Mouse (Mus musculus): ENCODE data around the gene Dpagt1. TPM values are rescaled to one million over a fixed set of nuclear protein-coding genes. Genes with fewer than 3 reads are reported as not detected.
"Not testable (repeated sequence)": the region's sequence is repeated elsewhere in the genome, so short reads cannot be mapped to it uniquely, and the experiment has no call there.

The Dpagt1 gene
- polyA plus RNA-seq, 1 experiment: 150 TPM

DNA sequence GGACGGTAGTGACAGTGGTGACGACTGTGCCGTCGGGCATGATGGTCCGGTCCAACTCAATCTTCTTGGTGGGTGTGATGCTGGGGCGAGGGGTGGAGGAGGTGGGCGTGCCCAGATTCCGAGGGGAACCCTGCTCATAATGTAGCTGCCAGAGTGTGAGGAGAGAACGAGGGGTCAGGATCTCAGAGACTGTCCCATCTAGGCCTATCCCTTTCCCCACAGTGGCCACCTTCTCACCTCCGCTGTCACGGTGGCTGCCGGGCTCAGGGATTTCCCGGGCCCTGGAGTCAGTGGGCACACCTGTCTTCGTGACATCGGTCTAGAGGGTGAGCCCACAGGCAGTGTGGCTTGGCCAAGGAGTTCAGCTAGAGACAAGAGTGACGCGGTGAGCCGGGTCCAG, 10.9 kb upstream of the Dpagt1 start:
- WGBS: 91% methylated on average over 18 of the region's 18 CpGs
- Histone ChIP-seq H3K4me1 (ENCODE audit: control insufficient read depth, insufficient read depth, low read length) (peaks cover 49% of the 10 kb centered on the region), H3K4me3 (ENCODE audit: insufficient read depth, low read depth, low read length) (no peak overlapping the region), H3K27ac (ENCODE audit: insufficient read depth, low read depth, low read length) (no peak overlapping the region)
- TF ChIP-seq POLR2A (IDR thresholded peaks at IDR 0.05; ENCODE audit: insufficient read depth, low read depth, low read length) (no peak), CTCF (IDR thresholded peaks at IDR 0.05; ENCODE audit: insufficient read depth, low read depth, low read length) (no peak)

DNA sequence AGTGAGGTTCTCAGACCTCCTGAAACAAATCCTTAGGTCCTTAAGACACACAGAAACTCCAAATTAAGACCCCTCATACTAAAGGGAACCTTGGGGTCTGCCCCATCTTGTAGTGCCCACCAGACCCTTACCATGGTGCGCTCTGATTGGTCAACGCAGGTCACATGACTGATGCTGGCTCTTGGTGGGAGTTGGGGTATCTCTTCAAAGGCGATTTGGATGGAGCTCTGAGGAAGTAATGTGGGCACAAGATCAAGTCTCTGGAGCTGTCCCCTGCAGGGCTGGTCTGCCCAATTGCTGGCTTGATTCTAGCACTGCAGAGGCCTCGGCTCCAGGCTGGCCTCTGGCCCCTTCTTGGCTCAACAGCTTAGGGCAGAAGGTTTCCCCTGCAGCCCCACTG, 8.4 kb upstream of the Dpagt1 start:
- no peak overlapping the region for H3K27ac ChIP-seq (ENCODE audit: insufficient read depth, low read depth, low read length)
- WGBS: 53% methylated on average over 4 of the region's 4 CpGs
- H3K4me3 ChIP-seq (ENCODE audit: insufficient read depth, low read depth, low read length): peak overlapping the region; percentile 25
- H3K4me1 ChIP-seq (ENCODE audit: control insufficient read depth, insufficient read depth, low read length): peaks cover 38% of the 10 kb centered on the region
- TF ChIP-seq POLR2A (IDR thresholded peaks at IDR 0.05; ENCODE audit: insufficient read depth, low read depth, low read length): no peak
- no peak for TF ChIP-seq CTCF (IDR thresholded peaks at IDR 0.05; ENCODE audit: insufficient read depth, low read depth, low read length)

DNA sequence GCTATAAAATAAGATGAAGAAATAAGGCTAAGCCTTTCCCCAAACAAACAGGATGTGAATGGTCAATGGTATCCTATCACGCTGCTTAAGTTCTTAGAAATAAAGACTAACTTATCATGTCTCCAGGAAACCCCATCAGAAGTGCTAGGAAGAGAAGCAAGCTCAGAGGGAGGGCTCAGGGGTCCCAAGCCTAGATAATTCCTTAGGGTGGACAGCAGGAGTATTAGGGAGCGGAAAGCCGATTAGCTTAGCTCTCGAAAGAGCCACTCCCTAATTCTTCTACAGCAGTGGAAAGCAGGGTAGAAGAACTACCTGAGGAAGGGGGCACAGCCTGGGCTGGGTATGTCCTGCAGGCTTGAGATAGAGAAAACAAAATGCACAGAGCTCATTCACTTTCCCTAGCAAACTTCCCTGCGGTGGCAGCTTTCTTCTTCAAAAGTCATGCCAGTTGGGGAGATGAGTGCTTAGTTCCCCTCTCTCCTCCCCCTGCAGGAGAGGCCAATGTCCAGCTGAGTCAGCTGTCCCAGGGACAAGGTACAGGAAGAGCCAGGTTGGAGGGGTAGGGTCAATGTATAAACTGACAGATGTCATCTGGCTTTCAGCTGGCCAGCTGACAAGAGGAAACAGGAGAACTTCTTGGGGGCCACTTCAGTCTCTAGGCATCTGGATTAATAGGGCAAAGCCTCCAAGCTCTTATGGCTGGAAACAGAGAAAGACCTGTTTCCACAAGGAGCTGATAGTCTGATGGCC, 7.6 kb upstream of the Dpagt1 start:
- no peak overlapping the region for H3K27ac ChIP-seq (ENCODE audit: insufficient read depth, low read depth, low read length)
- peaks cover 38% of the 10 kb centered on the region for H3K4me1 ChIP-seq (ENCODE audit: control insufficient read depth, insufficient read depth, low read length)
- WGBS: 28% methylated on average over 5 of the region's 5 CpGs
- TF ChIP-seq CTCF (IDR thresholded peaks at IDR 0.05; ENCODE audit: insufficient read depth, low read depth, low read length) (no peak), POLR2A (IDR thresholded peaks at IDR 0.05; ENCODE audit: insufficient read depth, low read depth, low read length) (no peak)
- H3K4me3 ChIP-seq (ENCODE audit: insufficient read depth, low read depth, low read length): peak overlapping the region; percentile 86

DNA sequence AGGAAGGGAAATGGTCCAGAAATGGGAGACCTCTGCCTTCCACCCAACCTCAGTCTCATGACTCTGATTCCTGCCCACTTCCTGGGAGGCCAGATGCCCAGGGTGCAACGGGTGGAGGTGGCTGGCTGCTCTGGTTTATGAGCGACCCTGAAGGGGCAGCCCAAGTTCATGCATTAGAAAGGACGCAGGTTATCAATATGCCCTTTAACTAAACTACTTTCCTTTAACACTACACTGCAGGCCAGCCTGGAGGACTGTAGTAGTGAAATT, 7.1 kb upstream of the Dpagt1 start:
- TF ChIP-seq CTCF (IDR thresholded peaks at IDR 0.05; ENCODE audit: insufficient read depth, low read depth, low read length) (no peak), POLR2A (IDR thresholded peaks at IDR 0.05; ENCODE audit: insufficient read depth, low read depth, low read length) (no peak)
- Histone ChIP-seq H3K4me3 (ENCODE audit: insufficient read depth, low read depth, low read length) (peak overlapping the region; percentile 86), H3K27ac (ENCODE audit: insufficient read depth, low read depth, low read length) (no peak overlapping the region), H3K4me1 (ENCODE audit: control insufficient read depth, insufficient read depth, low read length) (peaks cover 33% of the 10 kb centered on the region)
- WGBS: 17% methylated on average over 3 of the region's 3 CpGs

DNA sequence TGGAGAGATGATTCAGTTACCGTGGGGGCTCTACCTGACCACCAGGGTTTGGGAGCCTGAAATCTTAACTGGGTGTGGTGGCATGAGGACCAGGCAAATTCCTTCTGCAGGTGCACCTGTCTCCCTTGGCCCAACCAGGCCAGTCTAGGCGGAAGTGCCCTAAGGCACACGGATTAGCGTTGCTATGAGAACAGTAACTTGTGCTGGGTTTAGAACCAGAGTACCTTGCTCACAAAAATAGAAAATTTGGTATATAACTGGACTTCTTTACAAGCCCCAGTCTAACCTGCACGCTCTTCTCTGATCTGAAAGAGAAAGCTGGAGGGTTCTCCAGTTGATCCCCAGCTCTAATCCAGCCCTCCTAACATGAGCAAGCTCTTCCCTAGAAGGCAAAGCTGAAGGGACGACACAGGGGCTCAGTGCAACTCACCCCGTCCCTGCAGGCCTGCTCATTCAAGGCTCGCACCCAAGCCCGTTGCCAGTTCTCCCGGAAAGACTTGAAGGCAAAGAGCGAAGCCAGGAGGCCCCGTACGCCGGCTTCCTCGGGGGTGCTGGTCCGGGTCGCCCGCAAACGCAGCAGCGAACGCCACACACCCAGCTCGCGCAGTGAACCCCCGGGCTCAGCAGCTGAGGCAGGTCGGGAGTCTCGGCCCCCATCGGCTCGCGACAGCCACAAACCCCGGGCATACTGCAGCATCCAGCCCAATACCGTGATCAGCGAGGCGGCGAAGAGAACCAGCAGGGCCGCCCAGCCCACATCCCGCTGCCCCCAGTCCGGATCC, 6.5 kb upstream of the Dpagt1 start:
- TF ChIP-seq CTCF (IDR thresholded peaks at IDR 0.05; ENCODE audit: insufficient read depth, low read depth, low read length) (no peak), POLR2A (IDR thresholded peaks at IDR 0.05; ENCODE audit: insufficient read depth, low read depth, low read length) (no peak)
- Histone ChIP-seq H3K4me3 (ENCODE audit: insufficient read depth, low read depth, low read length) (peak overlapping the region; percentile 86), H3K4me1 (ENCODE audit: control insufficient read depth, insufficient read depth, low read length) (peaks cover 29% of the 10 kb centered on the region), H3K27ac (ENCODE audit: insufficient read depth, low read depth, low read length) (peak overlapping the region; percentile 13)
- 2% methylated on average over 37 of the region's 37 CpGs for WGBS

DNA sequence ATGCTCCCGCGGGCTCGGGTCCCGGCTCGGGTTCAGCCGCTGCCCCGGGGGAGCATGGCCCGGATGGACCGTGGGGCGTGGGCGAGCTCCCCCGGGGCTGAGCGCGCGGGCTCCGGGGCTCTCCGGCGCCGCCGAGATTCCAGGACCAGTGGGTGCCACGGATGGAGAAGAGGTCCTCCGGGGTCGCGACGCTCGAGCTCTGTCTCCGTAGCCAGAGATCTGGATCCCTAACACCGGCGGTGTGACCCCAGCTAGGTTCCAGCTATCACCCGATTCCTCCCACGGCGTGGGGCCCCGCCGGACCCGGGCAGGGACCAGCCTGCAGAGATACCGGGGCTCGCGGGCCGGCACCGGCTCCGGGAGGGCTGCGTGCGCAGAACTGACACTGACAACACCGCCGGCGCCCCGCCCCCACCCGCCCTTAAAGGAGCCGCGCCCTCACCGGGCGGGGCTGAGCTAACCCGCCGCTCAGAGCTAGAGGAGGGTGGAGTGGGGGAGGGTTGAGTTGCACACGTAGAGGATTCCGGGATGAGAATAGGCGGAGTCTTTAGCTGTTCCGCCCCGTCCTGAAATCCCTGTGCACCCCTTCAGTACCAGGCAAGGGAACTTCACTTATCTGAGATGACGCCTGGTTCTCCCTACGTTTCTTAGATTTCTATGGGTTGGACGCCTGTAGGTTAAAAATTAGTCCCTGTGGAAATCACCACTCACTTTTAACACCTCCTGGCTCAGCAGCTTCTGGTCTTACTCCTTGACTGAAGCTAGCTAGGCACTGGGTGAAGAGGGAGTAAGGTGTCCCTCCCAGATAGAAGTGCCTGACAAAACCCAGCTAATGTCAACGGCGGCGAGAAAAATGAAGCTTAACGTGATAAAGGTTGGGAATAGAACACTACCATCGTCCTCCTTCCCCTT, 5.7 kb upstream of the Dpagt1 start, which contains the start of gene C2cd2l:
TSS of gene C2cd2l (minus strand) at position 399 of the 912 bp plus-strand sequence.
- Histone ChIP-seq H3K27ac (ENCODE audit: insufficient read depth, low read depth, low read length) (peak within 1 kb of the TSS; percentile 99), H3K4me1 (ENCODE audit: control insufficient read depth, insufficient read depth, low read length) (peaks cover 22% of the 10 kb centered on the region), H3K4me3 (ENCODE audit: insufficient read depth, low read depth, low read length) (peak within 1 kb of the TSS; percentile 86)
- TF ChIP-seq CTCF (IDR thresholded peaks at IDR 0.05; ENCODE audit: insufficient read depth, low read depth, low read length) (no peak), POLR2A (IDR thresholded peaks at IDR 0.05; ENCODE audit: insufficient read depth, low read depth, low read length) (peak; percentile 79)
- WGBS: under 1% methylated on average over 67 of the region's 67 CpGs

DNA sequence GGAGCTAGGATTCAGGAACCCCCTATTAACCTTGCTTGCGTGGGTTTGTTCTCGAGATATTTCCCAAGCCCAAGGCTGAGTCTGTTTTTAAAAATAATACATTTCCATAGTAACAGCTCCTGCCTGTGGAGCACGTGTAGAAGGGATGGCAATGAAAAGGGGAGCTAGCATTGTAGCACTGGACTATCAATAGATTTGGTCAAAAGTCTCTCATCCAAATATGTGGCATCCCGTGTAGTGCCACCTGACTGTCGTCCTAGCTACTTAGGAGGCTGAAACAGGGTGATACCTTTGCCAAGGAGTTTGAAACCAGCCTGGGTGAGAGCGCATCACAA, 5.1 kb upstream of the Dpagt1 start:
- WGBS: 6% methylated on average over 6 of the region's 6 CpGs

DNA sequence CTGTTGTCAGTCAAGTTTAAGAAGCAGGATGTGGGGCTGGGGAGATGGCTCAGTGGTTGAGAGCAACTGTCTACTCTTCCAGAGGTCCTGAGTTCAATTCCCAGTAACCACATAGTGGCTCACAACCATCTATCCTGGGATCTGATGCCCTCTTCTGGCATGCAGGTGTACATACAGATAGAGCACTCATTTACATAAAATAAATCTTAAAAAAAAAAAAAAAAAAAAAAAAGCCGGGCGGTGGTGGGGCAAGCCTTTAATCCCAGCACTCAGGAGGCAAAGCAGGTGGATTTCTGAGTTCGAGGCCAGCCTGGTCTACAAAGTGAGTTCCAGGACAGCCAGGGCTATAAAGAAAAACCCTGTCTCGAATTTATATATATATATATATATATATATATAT, 2.2 kb upstream of the Dpagt1 start:
- not testable (repeated sequence) for H3K4me3 ChIP-seq (ENCODE audit: insufficient read depth, low read depth, low read length); H3K27ac ChIP-seq (ENCODE audit: insufficient read depth, low read depth, low read length); H3K4me1 ChIP-seq (ENCODE audit: control insufficient read depth, insufficient read depth, low read length)
- WGBS: 58% methylated on average over 4 of the region's 4 CpGs

More for the DNA sequence above, 5.1 kb upstream of the Dpagt1 start:
- H3K4me1 ChIP-seq (ENCODE audit: control insufficient read depth, insufficient read depth, low read length): peaks cover 19% of the 10 kb centered on the region
- peak overlapping the region; percentile 99 for H3K27ac ChIP-seq (ENCODE audit: insufficient read depth, low read depth, low read length)
- peak overlapping the region; percentile 37 for H3K4me3 ChIP-seq (ENCODE audit: insufficient read depth, low read depth, low read length)
- no peak for TF ChIP-seq CTCF (IDR thresholded peaks at IDR 0.05; ENCODE audit: insufficient read depth, low read depth, low read length)
- TF ChIP-seq POLR2A (IDR thresholded peaks at IDR 0.05; ENCODE audit: insufficient read depth, low read depth, low read length): no peak

DNA sequence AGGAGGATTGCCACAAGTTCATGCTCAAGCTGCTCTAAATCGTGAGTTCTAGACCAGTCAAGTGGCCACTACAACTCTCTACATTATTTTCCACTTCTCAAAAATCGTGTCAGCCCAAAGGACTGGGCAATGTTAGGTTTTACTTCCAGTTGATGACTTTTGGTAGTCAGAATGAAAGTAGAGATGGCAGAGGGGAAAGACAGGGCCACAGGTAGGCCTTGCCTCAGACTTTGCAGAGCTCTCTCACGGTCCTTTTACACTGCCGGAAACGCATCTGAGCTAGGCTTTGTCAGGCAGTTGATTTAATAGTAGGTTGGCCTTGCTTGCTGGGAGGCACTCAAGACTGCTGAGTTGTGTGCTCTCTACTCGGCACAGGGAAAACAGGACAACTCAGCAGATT, 1.7 kb upstream of the Dpagt1 start:
- WGBS: 61% methylated on average over 6 of the region's 6 CpGs
- TF ChIP-seq POLR2A (IDR thresholded peaks at IDR 0.05; ENCODE audit: insufficient read depth, low read depth, low read length) (no peak), CTCF (IDR thresholded peaks at IDR 0.05; ENCODE audit: insufficient read depth, low read depth, low read length) (no peak)
- no peak overlapping the region for H3K27ac ChIP-seq (ENCODE audit: insufficient read depth, low read depth, low read length)

DNA sequence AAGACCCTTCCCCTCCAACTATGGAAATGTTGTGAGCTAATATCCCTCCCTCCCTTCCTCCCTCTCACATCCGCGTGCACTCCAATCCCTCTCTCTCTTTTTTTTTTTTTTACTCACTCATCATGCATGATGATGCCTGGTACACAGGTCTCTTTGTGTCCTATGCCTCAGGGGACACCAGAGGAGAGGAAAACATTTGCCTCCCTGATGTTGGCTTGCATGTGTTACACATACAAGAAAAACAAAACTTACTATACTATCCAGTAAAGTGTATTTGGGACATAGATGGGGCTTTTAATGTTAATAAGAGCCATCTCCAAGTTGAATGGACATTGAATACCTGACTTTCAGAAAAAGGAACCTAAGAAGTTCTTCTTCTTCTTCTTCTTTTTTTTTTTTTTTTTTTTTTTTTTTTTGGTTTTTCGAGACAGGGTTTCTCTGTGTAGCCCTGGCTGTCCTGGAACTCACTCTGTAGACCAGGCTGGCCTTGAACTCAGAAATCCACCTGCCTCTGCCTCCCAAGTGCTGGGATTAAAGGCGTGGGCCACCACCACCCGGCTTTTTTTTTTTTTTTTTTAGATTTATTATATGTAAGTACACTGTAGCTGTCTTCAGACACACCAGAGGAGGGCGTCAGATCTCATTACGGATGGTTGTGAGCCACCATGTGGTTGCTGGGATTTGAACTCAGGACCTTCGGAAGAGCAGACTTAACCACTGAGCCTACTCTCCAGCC, 619 bp upstream of the Dpagt1 start:
- WGBS: 56% methylated on average over 7 of the region's 8 CpGs
- H3K27ac ChIP-seq (ENCODE audit: insufficient read depth, low read depth, low read length); H3K4me3 ChIP-seq (ENCODE audit: insufficient read depth, low read depth, low read length); H3K4me1 ChIP-seq (ENCODE audit: control insufficient read depth, insufficient read depth, low read length): not testable (repeated sequence)

More for the DNA sequence above, 1.7 kb upstream of the Dpagt1 start:
- Histone ChIP-seq H3K4me3 (ENCODE audit: insufficient read depth, low read depth, low read length) (no peak overlapping the region), H3K4me1 (ENCODE audit: control insufficient read depth, insufficient read depth, low read length) (peaks cover 8% of the 10 kb centered on the region)
